Mouse (Mus musculus) layer of hippocampus, adult 18-20 months (tissue): Measurements from ENCODE around the gene Chchd5. TPM values are rescaled to one million over a fixed set of nuclear protein-coding genes. Genes with fewer than 3 reads are reported as not detected.

ENCODE experiments used
- DNase-seq, 2 experiments: peaks; one replicate each; pipeline ENCODE4 v3.0.0; 2022; ENCODE audit warnings: low spot score in 2 of 2
- long read RNA-seq: library from polyadenylated mRNA; stranded (forward); transcript quantifications from one replicate; pipeline ENCODE4 v2.0.0, GENCODE M21; 2021
- total RNA-seq, 2 experiments: library from RNA; stranded (reverse); gene quantifications; 2 replicates each; pipeline ENCODE4 v1.2.3; 2021

Gene Chchd5
- 10 to 100 TPM; 12.1 to 12.2 TPM for total RNA-seq
- long read RNA-seq, transcript Chchd5-201 (4 exons, 1,325 nt) = major isoform, 12 of 13 reads
- long read RNA-seq, partial matches to known transcripts = 0 of 13 reads
- long read RNA-seq, other reads (novel, unspliced or antisense) = 1 of 13 reads

- DNase-seq = peak; percentile 96 to 97
Measured at GRCm38 (mm10) chr2:129129412-129129929, at the start of gene Chchd5. Gene Chchd5, plus strand, starts transcription at chr2:129129700.

- DNase-seq = no peak
Measured at GRCm38 (mm10) chr2:129081097-129081496, 48.4 kb upstream of the Chchd5 start.

- no peak for DNase-seq
Measured at GRCm38 (mm10) chr2:129083514-129083913, 46.0 kb upstream of the Chchd5 start.

GRCm38 (mm10) chr2:129084959-129085358 is 44.5 kb upstream of the Chchd5 start:
- peak in 1 of 2 experiments; percentile 31 for DNase-seq

- DNase-seq = no peak
Measured at GRCm38 (mm10) chr2:129087520-129087919, 42.0 kb upstream of the Chchd5 start.

GRCm38 (mm10) chr2:129090370-129090769 is 39.1 kb upstream of the Chchd5 start:
- no peak for DNase-seq

GRCm38 (mm10) chr2:129092810-129093209 is 36.7 kb upstream of the Chchd5 start:
- DNase-seq = no peak

- DNase-seq = peak in 1 of 2 experiments; percentile 37
Measured at GRCm38 (mm10) chr2:129093926-129094724, 35.4 kb upstream of the Chchd5 start.

GRCm38 (mm10) chr2:129100784-129101310 is 28.7 kb upstream of the Chchd5 start, which contains the start of gene Polr1b:
Gene Polr1b, plus strand, starts transcription at chr2:129100995.
- peak; percentile 93 to 95 for DNase-seq

- DNase-seq = peak in 1 of 2 experiments; percentile 71
Measured at GRCm38 (mm10) chr2:129112924-129113323, 16.6 kb upstream of the Chchd5 start.

- DNase-seq = no peak
Measured at GRCm38 (mm10) chr2:129115706-129116367, 13.7 kb upstream of the Chchd5 start.

- no peak for DNase-seq
Measured at GRCm38 (mm10) chr2:129116368-129116739, 13.1 kb upstream of the Chchd5 start.

GRCm38 (mm10) chr2:129118061-129118460 is 11.4 kb upstream of the Chchd5 start:
- no peak for DNase-seq

- DNase-seq = no peak
Measured at GRCm38 (mm10) chr2:129121986-129122385, 7.5 kb upstream of the Chchd5 start.

GRCm38 (mm10) chr2:129129987-129130545 is 566 bp downstream of the Chchd5 start:
- DNase-seq = no peak

GRCm38 (mm10) chr2:129130776-129131175 is 1.3 kb downstream of the Chchd5 start:
- DNase-seq = no peak

GRCm38 (mm10) chr2:129132231-129132630 is 2.7 kb downstream of the Chchd5 start:
- no peak for DNase-seq

GRCm38 (mm10) chr2:129133006-129133805 is 3.7 kb downstream of the Chchd5 start:
- DNase-seq = peak; percentile 76 to 79

- DNase-seq = peak; percentile 56 to 79
Measured at GRCm38 (mm10) chr2:129139906-129140305, 10.4 kb downstream of the Chchd5 start.

- DNase-seq = no peak
Measured at GRCm38 (mm10) chr2:129148836-129149235, 19.3 kb downstream of the Chchd5 start.
